8 mouse cellular contexts compared by ENCODE assay signal in the genomic region with DNA sequence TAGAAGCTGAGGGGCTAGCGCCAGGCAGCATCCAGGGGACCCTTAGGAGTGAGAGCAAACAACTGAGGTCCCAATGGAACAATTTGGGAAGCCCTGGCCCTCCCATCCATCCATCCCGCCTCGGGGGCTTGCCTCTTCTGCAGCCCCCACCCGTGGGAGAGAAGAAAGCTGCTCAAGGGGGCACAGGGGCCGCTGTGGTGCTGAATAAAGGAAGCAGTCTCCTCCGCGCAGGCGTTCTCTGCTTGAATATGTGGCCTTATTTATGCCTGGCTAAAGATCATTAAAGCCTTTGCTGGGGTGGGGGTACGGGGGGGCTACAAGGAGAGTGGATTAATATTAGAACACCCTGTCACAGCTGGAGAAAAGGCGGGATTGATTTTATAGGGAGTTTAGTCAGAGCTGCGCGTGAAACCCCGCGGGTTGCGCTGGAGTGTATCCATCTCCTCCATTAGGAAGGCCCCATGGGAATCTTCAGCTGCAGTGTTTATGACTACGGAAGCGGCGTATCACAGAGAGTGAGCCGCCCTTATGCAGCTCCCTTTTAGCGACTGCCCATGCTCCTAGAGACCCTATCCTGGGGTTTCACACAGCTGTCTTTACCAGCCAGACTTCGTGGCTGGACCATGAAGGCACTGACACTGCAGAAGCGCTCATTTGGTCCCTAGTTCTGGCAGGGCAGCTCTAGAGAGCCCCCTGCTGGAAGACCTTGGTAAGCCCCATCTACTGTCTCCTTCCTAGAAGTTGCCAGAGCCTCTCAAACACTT.
DNase-seq lines count a peak whose midpoint lies in the region; ATAC-seq and TF ChIP-seq lines count a peak whose summit lies in the region.

No protein-coding gene starts in this region.

- H3K4me3 ChIP-seq in hindbrain, embryonic 11.5 days (ENCODE audit: low read depth, low read length): 0 out of 2 replicates have a peak overlapping the region, but pooled peaks have one; percentile 14
- H3K4me3 ChIP-seq in lung, adult 2 months (replicated peaks; ENCODE audit: extremely low read depth, low read depth, low read length): no peak overlapping the region

- no peaks in the 10 kb centered on the region for H3K9me3 ChIP-seq in hindbrain, embryonic 11.5 days (ENCODE audit: control insufficient read depth, low read length)

- TF ChIP-seq CTCF in lung, adult 2 months (IDR thresholded peaks at IDR 0.05; ENCODE audit: insufficient read depth, low read length): peak; percentile 67

- peak; percentile 65 for ATAC-seq in hindbrain, embryonic 11.5 days (ENCODE audit: low FRiP score)
- ATAC-seq in granulocyte monocyte progenitor cell, adult 5-6 weeks (replicated peaks; ENCODE audit: poor library complexity, severe bottlenecking): no peak

- 0 out of 2 replicates have a peak overlapping the region, but pooled peaks have one; percentile 0 for H3K27ac ChIP-seq in hindbrain, embryonic 11.5 days (ENCODE audit: low read depth, low read length)

- no peak for TF ChIP-seq POLR2A in lung, adult 2 months (IDR thresholded peaks at IDR 0.05; ENCODE audit: borderline replicate concordance, extremely low read depth, low read depth, low read length)

- H3K27me3 ChIP-seq in hindbrain, embryonic 11.5 days (ENCODE audit: control insufficient read depth, insufficient read depth, low read length): no peaks in the 10 kb centered on the region

- no peaks in the 10 kb centered on the region for H3K4me1 ChIP-seq in hindbrain, embryonic 11.5 days (replicated peaks; ENCODE audit: control insufficient read depth, insufficient read depth, low read length)
- H3K4me1 ChIP-seq in lung, adult 2 months (ENCODE audit: control insufficient read depth, insufficient read depth, low read length): no peaks in the 10 kb centered on the region

- no peaks in the 10 kb centered on the region for H3K36me3 ChIP-seq in hindbrain, embryonic 11.5 days (ENCODE audit: control insufficient read depth, insufficient read depth, low read length)

- WGBS in hindbrain, embryonic 11.5 days: 10% methylated on average over 22 of the region's 22 CpGs
- 17% methylated on average over 22 of the region's 22 CpGs for WGBS in lung, adult 2 months

- H3K4me2 ChIP-seq in hindbrain, embryonic 11.5 days (replicated peaks; ENCODE audit: low read depth, low read length): peak overlapping the region; percentile 48

- peak; percentile 58 for DNase-seq in Muller cell, postnatal 12 days (ENCODE audit: inconsistent ontology term)
- DNase-seq in cerebellum, adult 8-10 months: peak; percentile 71
- peak; percentile 73 for DNase-seq in forelimb bud, embryonic 11.5 days (ENCODE audit: low read depth, low spot score)
- DNase-seq in hindbrain, embryonic 11.5 days (ENCODE audit: low spot score): peak; percentile 89
- peak; percentile 61 to 88 for DNase-seq in layer of hippocampus, adult 8-10 months (ENCODE audit: low spot score in 2 of 2)
- DNase-seq in lung, adult 2 months: peak; percentile 47
- peak; percentile 28 for DNase-seq in retina, adult 2 months (ENCODE audit: low read depth, low spot score)

- peak overlapping the region; percentile 45; the same call in 1 of the 2 replicates for H3K9ac ChIP-seq in hindbrain, embryonic 11.5 days (ENCODE audit: low read depth, low read length)

Comparison
In these comparisons a context has a peak if more than half of its experiments do, and no peak if none do; other contexts are left out.
1. DNase-seq: peak in every context shown above with its lines; median percentile 89 in hindbrain, embryonic 11.5 days; 74 in layer of hippocampus, adult 8-10 months; 73 in forelimb bud, embryonic 11.5 days; 71 in cerebellum, adult 8-10 months; 58 in Muller cell, postnatal 12 days; 47 in lung, adult 2 months; 28 in retina, adult 2 months.